Mouse (Mus musculus) CD4-positive, CD25-positive, alpha-beta regulatory T cell, adult 2 months (primary cell): Measurements from ENCODE around the gene Atf6.

Source experiments
- DNase-seq: peaks from one replicate; pipeline ENCODE4 v3.0.0-alpha.2; 2012; ENCODE audit warnings: low read depth, low spot score

The Atf6 gene

GRCm38 (mm10) chr1:170867691-170868105, at the start of gene Atf6:
TSS of gene Atf6 (minus strand) at chr1:170867771.
- DNase-seq: peak; percentile 87

GRCm38 (mm10) chr1:170915657-170916056, 48.1 kb upstream of the Atf6 start:
- no peak for DNase-seq

DNA sequence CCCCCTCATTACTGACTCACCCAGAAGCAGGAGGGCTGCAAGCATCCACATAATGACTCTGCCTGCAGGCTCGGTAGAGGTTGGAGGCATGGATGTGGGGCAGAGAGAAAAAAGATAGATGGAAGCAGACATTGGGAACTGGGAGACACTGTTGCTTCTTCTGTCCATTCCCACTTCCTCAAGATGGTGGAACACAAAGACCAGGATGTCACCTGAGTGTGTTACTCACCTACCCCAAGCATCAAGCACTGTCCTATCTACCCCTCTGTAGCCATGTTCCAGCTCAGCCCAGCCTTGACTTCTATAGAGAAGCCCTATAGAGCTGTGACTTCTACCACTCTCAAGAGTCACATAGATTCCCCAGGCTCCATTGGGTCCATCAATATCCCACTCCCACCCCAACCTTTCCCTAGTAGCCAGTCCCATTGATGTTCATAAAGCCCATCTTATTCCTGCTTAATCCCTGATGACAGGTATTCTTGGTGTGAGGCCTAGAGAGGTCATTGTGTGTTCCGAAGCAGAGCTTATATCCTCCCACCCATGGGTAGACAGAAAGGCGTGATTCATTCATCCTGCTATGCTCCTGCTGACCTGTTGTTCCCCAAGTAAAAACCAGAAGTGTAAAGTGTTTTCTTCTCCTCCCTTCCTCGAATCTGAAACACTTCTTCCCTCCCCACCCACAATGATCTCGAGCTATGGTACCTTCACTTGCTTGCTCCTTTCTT, 45.5 kb upstream of the Atf6 start, which contains the start of gene Fcrlb:
Fcrlb (minus strand) TSS at position 51 of the 725 bp plus-strand sequence.
- no peak for DNase-seq

- no peak for DNase-seq
Measured at GRCm38 (mm10) chr1:170911907-170912660, 44.5 kb upstream of the Atf6 start.

DNA sequence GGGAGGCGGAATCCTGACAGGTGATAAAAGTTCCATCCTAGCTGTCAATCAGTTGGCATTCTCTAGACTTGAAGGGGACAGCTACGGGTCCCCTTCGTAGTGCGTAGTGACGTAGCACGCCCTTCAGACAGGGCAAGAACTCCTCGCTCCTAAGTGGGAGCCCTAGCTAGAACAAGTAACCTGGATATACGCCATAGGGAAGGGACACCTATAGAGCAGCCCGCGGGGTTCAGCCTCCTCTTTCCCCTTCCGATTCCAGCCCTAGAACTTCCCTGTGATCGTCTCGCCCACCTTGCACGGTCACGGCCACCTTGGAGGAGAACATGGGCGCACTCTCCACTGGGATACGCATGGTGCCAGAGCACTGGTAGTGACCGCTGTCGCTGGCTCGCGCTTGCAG, 40.8 kb upstream of the Atf6 start:
- no peak for DNase-seq

GRCm38 (mm10) chr1:170907456-170908191, 40.1 kb upstream of the Atf6 start:
- DNase-seq: peak; percentile 24

GRCm38 (mm10) chr1:170907111-170907455, 39.5 kb upstream of the Atf6 start:
- DNase-seq: no peak

DNA sequence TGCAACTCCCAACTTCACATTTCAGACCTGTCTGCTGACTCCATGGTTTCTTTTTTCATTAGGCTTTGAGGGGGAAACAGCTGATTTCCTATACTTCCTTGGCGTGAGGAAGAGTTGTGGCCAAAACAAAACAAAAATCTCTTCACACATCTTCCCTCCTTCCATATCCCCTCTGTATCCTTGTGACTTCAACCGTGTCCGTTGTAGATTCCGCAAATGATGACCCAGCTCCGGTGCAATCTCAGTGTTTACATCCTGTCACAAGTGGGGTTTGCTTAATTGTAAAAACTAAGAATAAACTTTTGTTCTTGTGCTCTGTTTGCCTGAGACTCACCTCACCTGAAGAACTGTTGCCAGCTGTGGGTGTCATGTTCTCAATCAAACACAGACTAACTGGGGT, 35.9 kb upstream of the Atf6 start:
- no peak for DNase-seq

GRCm38 (mm10) chr1:170901536-170902238, 34.1 kb upstream of the Atf6 start:
- peak; percentile 88 for DNase-seq

DNA sequence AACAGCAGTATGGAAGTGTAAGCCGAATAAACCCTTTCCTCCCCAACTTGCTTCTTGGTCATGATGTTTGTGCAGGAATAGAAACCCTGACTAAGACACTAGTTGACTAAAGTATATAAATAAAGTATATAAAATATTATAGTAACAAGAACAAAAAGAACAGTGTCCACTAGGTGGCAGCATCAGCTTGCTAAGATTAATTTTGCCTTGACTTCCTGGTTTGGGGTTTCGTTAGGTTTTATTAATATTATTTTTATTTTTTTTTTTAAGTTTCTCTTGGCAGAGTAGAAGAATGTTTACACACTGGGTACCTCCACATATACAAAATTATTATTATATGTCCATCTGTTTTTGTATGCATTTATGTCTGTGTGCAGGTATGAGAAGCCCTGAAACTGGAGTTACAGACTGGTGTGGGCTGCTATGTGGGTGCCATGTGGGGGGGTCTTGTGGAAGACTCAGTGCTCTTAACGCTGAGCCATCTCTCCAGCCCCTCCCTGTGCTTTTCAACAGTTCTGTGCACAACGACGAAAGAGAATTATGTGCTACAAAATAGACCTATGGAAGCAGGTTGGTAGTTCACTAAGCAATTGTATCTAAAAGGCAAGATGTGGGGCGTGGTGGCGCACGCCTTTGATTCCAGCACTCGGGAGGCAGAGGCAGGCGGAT, 33.4 kb upstream of the Atf6 start:
- peak; percentile 84 for DNase-seq

GRCm38 (mm10) chr1:170898413-170899075, 31.0 kb upstream of the Atf6 start:
- DNase-seq: no peak

DNA sequence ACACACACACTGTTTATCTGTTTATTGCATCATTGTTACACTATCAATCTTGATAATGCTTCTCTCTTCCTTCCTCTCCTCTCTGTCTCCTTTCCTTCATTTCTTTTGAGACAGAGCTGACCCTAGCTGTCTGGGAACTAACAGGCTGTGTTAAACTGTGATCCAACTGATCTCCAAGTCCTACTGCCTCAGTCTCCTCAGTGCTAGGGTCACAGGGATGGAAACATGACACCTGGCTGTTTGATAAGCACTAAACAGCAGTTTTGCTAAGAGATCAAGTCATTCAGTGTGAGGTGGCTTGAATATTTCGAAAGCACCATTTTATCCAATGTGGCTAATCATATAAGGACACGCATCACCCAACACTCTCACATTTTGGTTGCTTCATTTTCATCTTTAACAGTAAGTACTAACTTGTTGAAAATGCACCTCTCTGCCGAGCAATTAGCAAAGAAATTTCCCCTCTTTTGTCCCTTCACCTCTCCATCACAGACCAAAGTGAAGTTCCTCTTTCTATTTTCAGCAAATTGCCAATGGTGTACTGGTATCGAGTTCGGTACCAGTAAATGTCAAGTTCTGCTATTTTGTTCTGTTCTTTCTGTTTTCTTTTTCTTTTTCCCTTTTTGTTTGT, 29.2 kb upstream of the Atf6 start:
- no peak for DNase-seq

DNA sequence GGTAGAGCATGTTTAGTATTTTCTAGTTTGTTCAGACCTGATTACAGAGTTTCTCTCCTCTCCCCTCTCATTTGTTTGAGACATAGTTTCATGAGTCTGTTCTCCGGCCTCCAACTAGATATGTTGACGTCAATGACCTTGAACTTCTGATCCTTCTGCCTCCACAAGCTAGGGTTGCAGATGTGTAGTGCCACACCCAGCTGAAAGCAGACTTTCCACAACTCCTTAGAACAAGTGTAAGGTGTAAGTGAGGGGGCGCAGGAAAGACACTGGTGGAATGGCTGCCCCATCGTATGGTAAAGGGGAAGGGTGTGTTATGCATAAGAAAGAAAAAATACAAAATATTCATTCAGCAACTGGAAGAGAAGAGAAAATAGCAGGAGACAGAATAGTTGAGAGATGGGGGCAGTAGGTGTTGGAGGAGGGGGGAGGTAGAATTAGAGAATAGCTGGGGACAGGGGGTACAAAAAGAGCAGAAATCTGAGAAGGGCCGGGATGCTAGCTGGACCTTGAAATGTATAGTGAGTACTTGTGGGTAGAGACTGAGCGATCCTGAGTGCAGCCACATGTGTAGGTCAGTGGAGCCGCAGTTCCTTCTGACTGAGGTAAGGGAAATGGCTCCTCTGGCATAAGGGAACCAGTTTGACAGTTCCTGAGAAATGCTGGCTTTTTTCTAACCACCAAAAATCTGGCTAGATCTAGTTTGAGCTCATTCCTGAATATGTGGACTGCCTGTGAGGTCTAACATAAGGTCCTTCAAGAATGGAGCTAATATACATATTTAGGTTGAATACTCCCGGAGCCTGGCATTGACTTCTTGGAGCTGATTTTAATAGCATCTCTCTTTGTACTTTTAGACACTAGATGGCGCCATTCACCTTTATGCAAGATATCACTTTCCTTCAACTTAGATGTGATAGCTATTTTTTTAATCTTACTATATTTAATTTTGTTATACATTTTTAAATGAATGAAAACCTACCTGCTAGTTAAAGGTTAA, 27.3 kb upstream of the Atf6 start:
- peak; percentile 76 for DNase-seq

GRCm38 (mm10) chr1:170892279-170892678, 24.7 kb upstream of the Atf6 start:
- DNase-seq: no peak

GRCm38 (mm10) chr1:170891646-170892045, 24.1 kb upstream of the Atf6 start:
- no peak for DNase-seq

DNA sequence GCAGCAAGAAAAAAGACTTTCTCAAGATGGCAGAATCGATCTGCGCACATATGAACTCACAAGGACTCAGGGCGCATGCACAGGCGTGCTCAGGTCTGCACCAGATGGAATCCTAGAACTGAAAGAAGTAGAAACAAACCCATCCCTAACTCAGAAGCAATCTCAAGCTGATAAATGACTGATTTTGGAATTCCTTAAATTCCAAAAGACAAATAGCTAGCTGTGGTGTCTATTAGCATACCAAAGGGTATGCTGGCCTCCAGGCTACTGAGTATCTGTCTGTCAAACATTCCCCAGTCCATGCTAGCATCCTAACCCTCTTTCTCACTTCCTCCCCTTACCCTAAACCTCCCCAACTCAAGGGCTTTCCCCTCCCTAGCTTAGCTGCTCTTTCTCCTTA, 21.7 kb upstream of the Atf6 start:
- no peak for DNase-seq

DNA sequence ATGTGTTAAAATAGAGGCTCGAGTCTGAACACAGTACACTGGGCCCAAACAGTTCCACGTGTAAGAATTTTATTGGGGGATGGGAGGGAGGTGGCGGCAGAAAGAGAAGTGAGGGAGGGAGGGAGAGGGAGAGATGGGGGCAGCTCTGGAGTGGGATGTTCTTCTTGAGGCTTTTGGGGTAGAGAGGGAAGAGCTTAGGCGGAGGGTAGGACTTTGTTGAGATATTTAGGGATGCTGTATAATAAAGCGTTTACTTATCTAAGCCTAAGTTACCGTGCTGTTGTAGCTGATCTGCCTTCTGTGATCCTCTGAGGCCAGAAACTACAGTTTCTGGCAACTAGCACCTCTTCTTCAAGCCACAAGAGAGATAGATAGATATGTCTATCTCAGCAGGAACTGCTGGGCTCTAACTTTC, 18.5 kb upstream of the Atf6 start:
- DNase-seq: no peak

DNA sequence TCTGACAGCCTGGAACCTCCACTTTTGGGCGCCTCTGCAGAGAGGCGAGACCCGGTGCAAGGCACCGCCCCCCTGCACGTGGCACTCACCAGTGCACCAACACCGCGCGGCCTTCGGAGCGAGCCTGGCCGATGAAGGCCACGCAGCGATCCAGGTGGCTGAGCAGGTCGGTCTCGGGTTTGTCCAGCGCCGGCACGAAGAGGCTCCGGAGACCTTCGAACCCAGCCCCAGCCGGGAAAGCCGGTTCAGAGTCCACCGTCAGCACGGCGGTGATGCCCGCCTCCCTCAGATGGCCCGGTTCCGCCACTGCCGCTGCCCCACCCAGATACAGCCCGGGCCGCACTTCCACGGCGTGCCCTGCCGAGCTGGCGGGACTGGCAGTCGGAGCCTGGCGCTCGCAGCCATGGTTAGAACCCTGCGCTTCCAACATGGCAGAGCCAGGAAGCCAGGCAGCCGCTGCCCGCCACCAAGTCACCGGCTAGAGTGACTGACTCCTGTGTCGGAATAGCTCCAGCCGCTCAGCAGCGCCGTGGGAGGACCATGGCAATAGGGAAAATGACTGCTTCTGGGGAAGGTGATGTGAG, 17.5 kb upstream of the Atf6 start, which contains the start of the genes Gm26620 and Dusp12:
Gm26620 (plus strand) TSS at position 88 of the 584 bp plus-strand sequence.
Dusp12 (minus strand) TSS at position 563 of the 584 bp plus-strand sequence.
- DNase-seq: peak; percentile 95
